Mouse (Mus musculus) brain, embryonic 14.5 days (tissue): ENCODE measurements at regions not wholly inside any gene's neighbourhood (a gene's known extent, or its start where the extent isn't known, plus 50 kb on each side); places are given as distances from the start of the nearest gene placed in this dataset.

Source experiments
- CTCF ChIP-seq: fragments of 200-500 bp; IDR thresholded peaks from 2 replicates; pipeline ENCODE4 v1.5.1; 2012; ENCODE audit warnings: inconsistent platforms, mild to moderate bottlenecking, moderate library complexity, borderline replicate concordance; ENCODE audit not compliant: insufficient read depth, insufficient read length; ENCODE audit errors: extremely low read depth
- POLR2A ChIP-seq: fragments of 200-500 bp; IDR thresholded peaks from 2 replicates; pipeline ENCODE4 v1.6.1; 2012; ENCODE audit warnings: mild to moderate bottlenecking, inconsistent platforms, borderline replicate concordance; ENCODE audit not compliant: poor library complexity, insufficient read depth, insufficient read length, severe bottlenecking; ENCODE audit errors: extremely low read depth

DNA sequence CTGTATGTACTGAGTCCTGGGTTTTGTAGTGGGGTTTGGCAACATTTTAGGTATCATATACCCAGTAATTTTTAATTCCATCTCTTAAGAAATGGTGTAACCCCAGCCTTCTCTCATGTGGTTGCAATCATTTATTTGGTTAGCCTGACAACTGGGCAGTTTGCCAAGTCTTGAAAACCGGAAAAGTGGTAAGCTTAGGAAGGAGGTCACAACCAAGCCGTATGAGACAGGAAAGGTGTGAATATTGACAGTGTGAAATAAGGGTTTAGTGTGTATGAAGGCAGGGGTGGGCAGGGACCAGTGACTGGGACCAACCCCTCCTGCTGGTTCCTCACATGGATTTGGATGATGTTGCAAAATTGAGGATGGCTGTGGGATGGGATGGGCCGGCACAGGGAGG lies 221.5 kb upstream of the Pkn2 start:
- TF ChIP-seq CTCF: no peak
- TF ChIP-seq POLR2A: no peak
